Mouse (Mus musculus): Measurements from ENCODE around the gene Cd47. TPM values are rescaled to one million over a fixed set of nuclear protein-coding genes. Genes with fewer than 3 reads are reported as not detected.

Gene Cd47
- polyA plus RNA-seq, 1 experiment from 2014 or later = 102 TPM

DNA sequence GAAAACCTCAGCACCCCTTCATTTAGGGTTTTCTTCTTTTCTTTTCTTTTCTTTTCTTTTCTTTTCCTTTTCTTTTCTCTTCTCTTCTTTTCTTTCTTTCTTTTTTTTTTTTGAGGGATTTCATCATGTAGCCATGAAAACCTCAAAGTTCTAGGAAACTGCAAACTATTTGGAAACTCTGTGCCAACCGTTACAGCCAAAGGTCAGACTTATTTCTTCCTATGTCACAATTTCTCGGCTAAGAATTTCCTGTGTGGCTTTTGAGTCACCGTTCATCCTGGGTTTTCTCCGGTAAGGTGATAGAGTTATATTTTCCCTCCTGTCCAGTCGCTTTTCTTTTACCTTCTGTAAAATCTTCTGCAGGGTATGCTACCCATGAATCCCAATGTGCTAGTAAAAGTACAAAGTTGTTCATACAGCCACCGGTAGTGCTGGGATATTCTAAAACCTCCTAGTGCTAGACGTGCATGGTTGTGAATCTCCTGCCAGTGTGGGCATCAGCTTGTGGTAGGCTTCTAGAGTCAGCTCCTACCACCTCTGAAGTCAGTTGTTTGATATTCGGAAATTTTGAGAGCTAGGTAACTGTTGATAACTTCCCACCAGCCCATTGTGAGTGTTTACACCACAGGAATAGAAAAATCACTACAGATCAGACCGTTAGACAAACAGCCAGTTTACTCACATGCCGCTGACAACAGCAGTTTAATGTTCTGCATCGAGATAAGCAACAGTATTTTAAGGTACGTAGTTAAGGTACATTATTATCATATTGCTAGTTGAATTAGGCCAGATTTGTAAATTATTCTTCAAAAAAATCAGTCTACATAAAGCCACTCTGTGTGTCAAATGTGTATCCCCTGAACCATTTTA lies 29.8 kb upstream of the Cd47 start:
- 87% methylated on average over 12 of the region's 12 CpGs for WGBS
- ATAC-seq (ENCODE audit: low read depth) (no peak), DNase-seq (ENCODE audit: low spot score) (no peak)

DNA sequence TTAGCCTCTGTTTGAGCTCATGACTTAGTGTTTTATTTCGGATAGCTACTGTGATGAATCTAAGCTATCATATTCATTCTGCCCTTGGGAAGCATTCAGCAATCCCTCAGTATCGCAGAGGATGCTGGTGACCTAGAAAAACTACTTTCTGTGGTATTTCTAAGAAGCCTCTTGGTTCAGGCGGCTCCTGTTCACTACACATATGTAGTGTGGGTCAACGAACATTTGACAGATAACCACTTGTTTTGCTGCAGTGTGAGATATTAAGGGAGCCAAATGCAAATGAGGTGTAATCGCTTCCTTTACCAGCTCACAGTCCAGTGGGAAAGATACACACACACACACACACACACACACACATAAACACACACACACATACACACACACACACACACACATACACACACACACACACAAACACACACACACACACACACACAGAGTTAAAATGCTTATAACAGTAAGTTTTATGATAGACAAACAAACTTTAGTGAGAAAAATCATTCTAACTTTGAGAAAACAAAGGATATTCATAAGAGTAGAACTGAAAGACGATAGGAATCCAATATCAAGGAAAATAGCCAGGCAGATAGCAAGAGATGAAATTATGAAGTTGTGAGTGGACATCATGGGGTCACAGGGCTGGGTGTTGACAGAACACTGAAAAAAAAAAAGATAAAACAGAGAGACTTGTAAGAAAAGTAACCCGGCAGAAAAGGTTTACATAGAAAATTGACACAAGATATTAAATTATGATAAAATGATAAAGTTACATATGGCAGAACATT lies 28.5 kb upstream of the Cd47 start:
- WGBS = 81% methylated on average over 7 of the region's 7 CpGs
- no peak overlapping the region for H3K9ac ChIP-seq (ENCODE audit: low read depth, low read length)
- DNase-seq (ENCODE audit: low spot score) = no peak
- no peak for ATAC-seq (ENCODE audit: low read depth)
- H3K4me1 ChIP-seq (ENCODE audit: control insufficient read depth, insufficient read depth, low read length) = no peaks in the 10 kb centered on the region
- no peak overlapping the region for H3K4me2 ChIP-seq (ENCODE audit: low read depth, low read length)
- no peak overlapping the region for H3K27ac ChIP-seq (replicated peaks; ENCODE audit: low read depth, low read length)
- H3K4me3 ChIP-seq (ENCODE audit: low read depth, low read length) = no peak overlapping the region
- H3K27me3 ChIP-seq (replicated peaks; ENCODE audit: control insufficient read depth, insufficient read depth, low read length) = no peaks in the 10 kb centered on the region
- no peaks in the 10 kb centered on the region for H3K36me3 ChIP-seq (ENCODE audit: control insufficient read depth, insufficient read depth, low read length)
- no peaks in the 10 kb centered on the region for H3K9me3 ChIP-seq (ENCODE audit: control insufficient read depth, low read length)

More for the DNA sequence above, 29.8 kb upstream of the Cd47 start:
- no peak overlapping the region for H3K9ac ChIP-seq (ENCODE audit: low read depth, low read length)
- H3K27me3 ChIP-seq (replicated peaks; ENCODE audit: control insufficient read depth, insufficient read depth, low read length) = no peaks in the 10 kb centered on the region
- no peaks in the 10 kb centered on the region for H3K4me1 ChIP-seq (ENCODE audit: control insufficient read depth, insufficient read depth, low read length)
- no peaks in the 10 kb centered on the region for H3K9me3 ChIP-seq (ENCODE audit: control insufficient read depth, low read length)
- H3K36me3 ChIP-seq (ENCODE audit: control insufficient read depth, insufficient read depth, low read length) = no peaks in the 10 kb centered on the region
- no peak overlapping the region for H3K27ac ChIP-seq (replicated peaks; ENCODE audit: low read depth, low read length)
- no peak overlapping the region for H3K4me2 ChIP-seq (ENCODE audit: low read depth, low read length)
- H3K4me3 ChIP-seq (ENCODE audit: low read depth, low read length) = no peak overlapping the region

DNA sequence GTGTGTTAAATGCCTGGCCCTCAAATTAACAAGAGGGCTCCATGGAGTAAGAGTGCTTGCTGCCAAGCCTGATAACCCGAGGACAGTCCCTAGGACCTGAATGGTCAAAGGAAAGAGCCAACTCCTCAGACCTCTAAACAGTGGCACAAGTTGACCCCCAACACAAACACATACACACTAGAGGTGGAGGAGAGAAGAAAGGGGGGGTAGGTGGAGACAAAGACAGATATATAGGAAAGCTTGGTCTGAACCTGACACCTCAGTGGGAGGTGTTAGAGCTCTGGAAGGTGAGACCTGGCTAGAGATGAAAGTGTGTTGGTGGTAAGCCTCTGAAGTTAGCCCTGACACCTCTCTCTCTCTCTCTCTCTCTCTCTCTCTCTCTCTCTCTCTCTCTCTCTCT lies 27.8 kb upstream of the Cd47 start:
- H3K4me3 ChIP-seq (ENCODE audit: low read depth, low read length) = no peak overlapping the region
- no peak overlapping the region for H3K27ac ChIP-seq (replicated peaks; ENCODE audit: low read depth, low read length)
- 70% methylated on average over 1 of the region's 1 CpGs for WGBS
- no peaks in the 10 kb centered on the region for H3K36me3 ChIP-seq (ENCODE audit: control insufficient read depth, insufficient read depth, low read length)
- H3K4me2 ChIP-seq (ENCODE audit: low read depth, low read length) = no peak overlapping the region
- no peak for ATAC-seq (ENCODE audit: low read depth)
- H3K9me3 ChIP-seq (ENCODE audit: control insufficient read depth, low read length) = no peaks in the 10 kb centered on the region
- H3K9ac ChIP-seq (ENCODE audit: low read depth, low read length) = no peak overlapping the region
- H3K27me3 ChIP-seq (replicated peaks; ENCODE audit: control insufficient read depth, insufficient read depth, low read length) = no peaks in the 10 kb centered on the region
- DNase-seq (ENCODE audit: low spot score) = no peak
- no peaks in the 10 kb centered on the region for H3K4me1 ChIP-seq (ENCODE audit: control insufficient read depth, insufficient read depth, low read length)

DNA sequence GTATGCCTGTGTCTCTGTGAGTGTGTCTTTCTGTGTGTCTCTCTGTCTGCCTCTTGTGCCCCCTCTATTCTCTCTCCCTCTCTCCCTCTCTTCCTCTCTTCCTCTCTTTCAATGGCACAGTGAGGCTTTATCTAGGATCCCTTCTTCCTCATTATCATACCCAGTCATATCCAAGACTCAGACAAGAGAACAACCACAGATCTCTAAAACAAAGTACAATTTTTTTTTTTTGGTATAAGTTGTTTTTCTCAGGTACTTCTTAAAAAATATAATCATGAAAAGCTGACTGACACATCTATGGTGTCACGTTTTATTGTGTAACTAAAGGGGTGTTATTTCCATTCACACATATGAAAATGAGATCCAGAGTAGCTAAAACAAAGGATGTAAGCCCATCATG lies 27.3 kb upstream of the Cd47 start:
- Histone ChIP-seq H3K9ac (ENCODE audit: low read depth, low read length) (no peak overlapping the region), H3K4me1 (ENCODE audit: control insufficient read depth, insufficient read depth, low read length) (no peaks in the 10 kb centered on the region), H3K27me3 (replicated peaks; ENCODE audit: control insufficient read depth, insufficient read depth, low read length) (no peaks in the 10 kb centered on the region), H3K9me3 (ENCODE audit: control insufficient read depth, low read length) (no peaks in the 10 kb centered on the region), H3K27ac (replicated peaks; ENCODE audit: low read depth, low read length) (no peak overlapping the region), H3K4me3 (ENCODE audit: low read depth, low read length) (no peak overlapping the region), H3K36me3 (ENCODE audit: control insufficient read depth, insufficient read depth, low read length) (no peaks in the 10 kb centered on the region), H3K4me2 (ENCODE audit: low read depth, low read length) (no peak overlapping the region)
- no peak for ATAC-seq (ENCODE audit: low read depth)
- WGBS = 85% methylated on average over 1 of the region's 1 CpGs
- no peak for DNase-seq (ENCODE audit: low spot score)

DNA sequence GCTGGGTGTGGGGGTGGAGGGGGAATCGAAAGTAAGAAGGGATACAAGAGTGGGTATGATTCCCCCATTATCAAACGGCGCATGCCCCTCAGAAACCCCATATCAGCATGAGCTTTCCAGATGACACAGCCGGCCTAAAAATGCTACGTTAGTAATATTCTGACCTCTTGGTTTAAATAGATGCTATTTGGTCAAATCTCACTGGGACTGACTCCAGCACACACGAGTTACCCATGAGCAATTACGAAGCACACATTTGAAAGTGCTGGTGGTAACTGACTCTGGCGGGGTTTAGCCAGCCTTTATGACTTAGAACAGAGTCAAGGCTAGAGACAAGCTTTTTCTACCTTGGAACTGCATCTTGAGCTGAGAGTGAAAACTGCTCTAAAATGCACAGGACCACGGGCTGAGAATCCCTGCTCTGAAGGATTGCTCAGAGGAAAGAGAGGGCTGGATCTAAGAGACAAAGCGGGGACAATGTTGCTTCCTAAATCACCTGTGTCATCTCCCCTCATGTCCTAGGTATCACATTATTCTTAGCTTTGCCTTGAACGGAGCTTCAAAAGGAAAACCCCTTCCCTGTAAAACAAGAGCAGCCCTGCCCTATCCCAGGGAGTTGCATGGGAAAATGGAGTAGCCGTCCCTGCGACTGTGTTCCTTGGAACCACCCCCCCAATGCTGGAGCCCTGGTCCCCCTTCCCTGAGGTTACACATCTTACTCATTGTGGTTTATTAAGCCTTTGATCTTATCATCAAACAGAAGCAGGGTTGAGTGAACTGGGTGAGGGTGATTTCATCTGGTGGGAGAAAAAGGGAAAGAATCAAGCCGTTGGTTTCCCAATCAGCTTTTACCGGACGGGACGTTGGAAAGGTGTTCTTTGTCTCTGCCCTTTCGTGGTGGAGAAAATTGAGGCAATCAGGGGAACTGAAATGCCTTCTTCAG lies 26.0 kb upstream of the Cd47 start:
- WGBS = 76% methylated on average over 18 of the region's 18 CpGs
- H3K4me2 ChIP-seq (ENCODE audit: low read depth, low read length) = no peak overlapping the region
- H3K9ac ChIP-seq (ENCODE audit: low read depth, low read length) = no peak overlapping the region
- H3K4me1 ChIP-seq (ENCODE audit: control insufficient read depth, insufficient read depth, low read length) = no peaks in the 10 kb centered on the region
- no peak overlapping the region for H3K4me3 ChIP-seq (ENCODE audit: low read depth, low read length)
- DNase-seq (ENCODE audit: low spot score) = no peak
- no peaks in the 10 kb centered on the region for H3K9me3 ChIP-seq (ENCODE audit: control insufficient read depth, low read length)
- no peak overlapping the region for H3K27ac ChIP-seq (replicated peaks; ENCODE audit: low read depth, low read length)
- H3K27me3 ChIP-seq (replicated peaks; ENCODE audit: control insufficient read depth, insufficient read depth, low read length) = no peaks in the 10 kb centered on the region
- no peaks in the 10 kb centered on the region for H3K36me3 ChIP-seq (ENCODE audit: control insufficient read depth, insufficient read depth, low read length)
- ATAC-seq (ENCODE audit: low read depth) = no peak

- DNase-seq (ENCODE audit: low spot score) = no peak
- H3K27ac ChIP-seq (replicated peaks; ENCODE audit: low read depth, low read length) = no peak overlapping the region
- no peaks in the 10 kb centered on the region for H3K36me3 ChIP-seq (ENCODE audit: control insufficient read depth, insufficient read depth, low read length)
- no peak overlapping the region for H3K4me3 ChIP-seq (ENCODE audit: low read depth, low read length)
- H3K9me3 ChIP-seq (ENCODE audit: control insufficient read depth, low read length) = no peaks in the 10 kb centered on the region
- ATAC-seq (ENCODE audit: low read depth) = no peak
- no peaks in the 10 kb centered on the region for H3K4me1 ChIP-seq (ENCODE audit: control insufficient read depth, insufficient read depth, low read length)
- H3K27me3 ChIP-seq (replicated peaks; ENCODE audit: control insufficient read depth, insufficient read depth, low read length) = no peaks in the 10 kb centered on the region
- 85% methylated on average over 22 of the region's 22 CpGs for WGBS
- H3K4me2 ChIP-seq (ENCODE audit: low read depth, low read length) = no peak overlapping the region
- H3K9ac ChIP-seq (ENCODE audit: low read depth, low read length) = no peak overlapping the region
These were observed 25.0 kb upstream of the Cd47 start for GRCm38 (mm10) chr16:49775002-49775966.

- 67% methylated on average over 7 of the region's 7 CpGs for WGBS
- Histone ChIP-seq H3K4me3 (ENCODE audit: low read depth, low read length) (no peak overlapping the region), H3K36me3 (ENCODE audit: control insufficient read depth, insufficient read depth, low read length) (no peaks in the 10 kb centered on the region), H3K4me1 (ENCODE audit: control insufficient read depth, insufficient read depth, low read length) (no peaks in the 10 kb centered on the region), H3K4me2 (ENCODE audit: low read depth, low read length) (no peak overlapping the region), H3K9ac (ENCODE audit: low read depth, low read length) (no peak overlapping the region), H3K27ac (replicated peaks; ENCODE audit: low read depth, low read length) (no peak overlapping the region), H3K27me3 (replicated peaks; ENCODE audit: control insufficient read depth, insufficient read depth, low read length) (no peaks in the 10 kb centered on the region), H3K9me3 (ENCODE audit: control insufficient read depth, low read length) (no peaks in the 10 kb centered on the region)
- DNase-seq (ENCODE audit: low spot score) (no peak), ATAC-seq (ENCODE audit: low read depth) (no peak)
These were observed 23.4 kb upstream of the Cd47 start for GRCm38 (mm10) chr16:49776981-49777380.
